Mouse (Mus musculus): Measurements from ENCODE around the gene Ednra.

Ednra gene

DNA sequence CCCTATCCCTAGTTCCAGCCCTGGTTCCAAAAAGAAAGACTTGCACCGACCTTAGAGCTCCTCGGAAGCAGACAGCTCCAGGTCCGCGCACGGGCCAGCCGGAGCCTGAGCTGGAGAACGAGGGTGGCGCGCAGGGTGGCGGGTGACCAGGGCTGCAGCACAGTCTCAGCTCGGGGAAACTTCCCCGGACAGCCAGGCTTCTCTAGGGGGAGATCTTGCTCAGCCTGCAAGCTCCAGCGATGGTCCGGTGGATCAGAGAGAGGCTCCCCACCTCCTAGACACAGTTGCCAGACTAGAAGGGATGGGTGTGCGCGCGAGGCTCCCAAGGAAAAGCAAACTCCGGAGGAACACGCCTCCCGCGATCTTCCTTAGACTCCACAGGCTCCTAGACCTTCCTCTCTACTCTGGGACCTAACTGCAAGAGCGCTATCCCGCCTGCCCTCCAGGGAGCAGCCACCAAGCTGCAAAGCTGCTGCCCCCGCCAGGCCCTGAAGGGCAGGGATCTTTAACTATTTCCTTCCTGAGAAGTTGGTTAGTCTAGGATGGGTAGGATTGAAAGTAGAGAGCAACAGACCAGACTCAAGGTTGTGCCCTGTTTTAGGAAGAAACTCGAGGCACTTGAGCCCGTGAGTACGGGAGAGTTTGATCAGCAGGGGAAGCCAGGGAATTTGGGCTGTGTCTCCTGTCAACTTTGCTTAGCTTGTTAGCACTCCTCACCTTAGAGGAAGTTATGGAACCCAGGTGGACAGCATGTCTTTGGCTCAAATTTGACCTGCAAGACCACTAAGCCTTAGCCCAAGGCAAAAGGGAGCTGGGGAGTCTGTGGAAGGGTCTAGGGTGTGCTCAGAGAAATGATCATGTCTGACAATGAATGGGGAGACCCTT lies at the start of gene Ednra:
TSS of gene Ednra (minus strand) at position 419 of the 885 bp plus-strand sequence.
- peak; percentile 7 to 16 for DNase-seq (ENCODE audit: low spot score in 2 of 2)

DNA sequence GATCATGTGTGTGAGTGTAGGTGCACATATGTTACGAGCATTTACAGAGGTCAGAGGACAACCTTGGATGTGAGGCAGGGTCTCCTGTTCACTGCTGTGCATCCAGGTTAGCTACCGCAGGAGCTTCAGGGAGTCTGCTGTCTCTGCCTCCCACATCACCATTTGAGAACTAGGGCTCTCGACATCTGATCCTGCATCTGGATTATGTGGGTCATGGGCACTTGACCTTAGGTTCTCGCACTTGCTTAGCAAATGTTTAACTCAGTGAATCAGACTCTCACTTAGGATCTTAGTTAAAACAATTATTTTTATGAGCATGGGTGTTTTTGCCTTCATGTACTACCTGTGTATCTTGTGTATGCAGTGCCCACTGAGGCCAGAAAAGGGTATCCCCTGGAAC lies 49.6 kb upstream of the Ednra start:
- no peak for DNase-seq (ENCODE audit: low spot score in 2 of 2)

DNA sequence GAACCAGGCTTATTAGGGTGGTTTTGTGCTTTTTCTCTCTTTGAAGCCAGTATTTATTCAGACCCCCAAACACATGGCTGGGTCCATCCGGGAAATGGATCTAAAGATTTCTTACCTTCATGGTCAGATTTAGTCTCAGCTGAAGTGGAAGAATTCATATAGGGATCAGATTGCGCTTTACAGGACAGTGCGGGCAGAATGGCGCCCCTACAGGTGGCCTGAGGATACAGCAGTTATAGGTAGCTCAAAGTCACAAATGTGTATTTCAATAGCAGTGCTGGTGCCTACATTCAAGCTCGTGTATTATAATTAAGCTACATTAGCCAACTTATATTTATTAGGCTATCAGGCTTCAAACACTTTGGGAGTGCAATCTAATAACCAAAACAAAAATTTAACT lies 49.0 kb upstream of the Ednra start:
- DNase-seq (ENCODE audit: low spot score in 2 of 2): no peak

DNA sequence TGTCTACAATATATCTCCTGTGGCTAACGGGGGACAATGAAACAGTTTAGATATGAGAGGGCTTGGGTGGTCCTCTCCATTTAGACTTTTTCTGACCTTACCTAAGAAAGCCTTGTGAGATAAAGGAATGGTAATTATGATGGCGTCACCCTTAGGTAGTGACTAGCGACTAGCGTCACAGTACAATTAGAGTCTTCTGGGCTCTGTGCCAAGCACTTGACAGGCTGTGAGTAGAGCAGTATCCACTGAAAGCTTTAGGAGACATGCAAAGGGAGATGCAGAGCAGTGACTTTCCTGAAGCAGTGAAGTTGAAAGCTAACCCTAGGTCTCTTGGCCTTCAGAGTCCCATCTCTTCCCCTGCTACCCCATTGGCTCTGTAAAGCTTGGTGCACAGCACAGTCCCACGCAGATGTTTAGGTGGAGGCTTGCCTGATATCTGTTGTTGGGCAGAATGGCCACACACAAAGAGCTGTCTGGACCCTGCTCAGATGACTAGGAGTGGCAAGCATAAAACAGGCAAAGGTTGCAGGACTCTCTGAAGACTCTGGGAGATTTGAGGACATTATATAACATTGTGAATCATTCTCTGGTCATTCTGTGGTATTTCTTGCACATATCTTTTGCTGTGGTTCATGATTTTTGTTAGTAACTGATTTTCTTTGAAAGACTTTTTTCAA lies 48.1 kb upstream of the Ednra start:
- peak; percentile 21 to 34 for DNase-seq (ENCODE audit: low spot score in 2 of 2)

DNA sequence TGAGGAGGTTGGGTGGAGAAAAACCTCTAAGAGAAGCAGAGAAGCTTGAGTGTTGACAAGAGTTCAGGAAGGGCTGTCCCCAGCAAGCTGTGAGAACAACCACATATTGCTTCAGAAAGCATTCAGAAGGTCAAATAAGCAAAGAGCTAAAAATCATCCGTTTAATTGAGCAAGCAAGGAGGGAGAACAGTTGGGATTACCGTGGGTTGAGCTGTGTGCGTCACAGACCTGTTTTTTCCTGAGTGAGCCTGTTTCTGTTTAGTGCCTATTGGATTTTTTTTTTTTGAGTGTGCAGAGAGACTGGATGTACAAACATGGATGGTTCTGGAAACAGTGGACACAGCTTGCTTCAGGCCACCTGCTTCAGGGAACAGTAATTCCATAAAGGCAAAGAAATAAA lies 46.7 kb upstream of the Ednra start:
- DNase-seq (ENCODE audit: low spot score in 2 of 2): peak in 1 of 2 experiments; percentile 20

DNA sequence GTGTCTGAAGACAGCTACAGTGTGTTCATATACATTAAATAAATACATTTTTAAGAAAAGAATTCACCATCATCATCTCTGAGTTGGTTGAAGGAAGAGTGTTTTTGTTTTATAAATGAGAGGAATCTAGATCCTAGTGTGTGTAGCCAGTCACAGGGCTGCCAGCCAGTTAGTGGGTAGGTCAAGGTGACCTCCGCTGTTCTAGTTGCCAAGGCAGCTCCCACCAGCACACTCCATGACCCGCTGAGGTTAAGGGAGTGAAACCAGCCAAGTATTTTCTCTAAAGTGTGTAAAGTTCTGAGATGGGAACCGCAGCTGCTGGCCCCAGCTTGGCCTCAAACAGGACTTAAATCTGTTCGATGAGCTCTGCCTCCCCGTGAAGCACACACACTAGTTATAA lies 44.7 kb upstream of the Ednra start:
- no peak for DNase-seq (ENCODE audit: low spot score in 2 of 2)

DNA sequence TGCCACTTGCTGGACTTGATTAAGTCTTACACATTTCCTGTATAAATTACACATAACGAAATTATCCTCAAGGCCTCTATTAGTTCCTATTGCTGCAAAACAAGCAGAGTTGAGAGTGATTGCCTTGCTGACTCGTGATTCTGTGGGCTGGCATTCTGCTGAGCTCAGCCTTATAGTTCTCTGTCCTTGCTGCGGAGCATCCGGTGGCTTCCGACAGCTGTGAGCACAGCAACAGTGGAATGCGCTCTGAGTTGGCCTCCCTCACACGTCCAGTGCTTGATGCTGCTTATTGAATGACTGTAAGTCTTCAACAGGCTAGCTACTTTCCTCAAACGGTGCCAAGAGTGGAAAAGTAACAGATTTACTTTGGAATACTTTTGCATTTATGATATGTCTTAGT lies 40.0 kb upstream of the Ednra start:
- DNase-seq (ENCODE audit: low spot score in 2 of 2): no peak

DNA sequence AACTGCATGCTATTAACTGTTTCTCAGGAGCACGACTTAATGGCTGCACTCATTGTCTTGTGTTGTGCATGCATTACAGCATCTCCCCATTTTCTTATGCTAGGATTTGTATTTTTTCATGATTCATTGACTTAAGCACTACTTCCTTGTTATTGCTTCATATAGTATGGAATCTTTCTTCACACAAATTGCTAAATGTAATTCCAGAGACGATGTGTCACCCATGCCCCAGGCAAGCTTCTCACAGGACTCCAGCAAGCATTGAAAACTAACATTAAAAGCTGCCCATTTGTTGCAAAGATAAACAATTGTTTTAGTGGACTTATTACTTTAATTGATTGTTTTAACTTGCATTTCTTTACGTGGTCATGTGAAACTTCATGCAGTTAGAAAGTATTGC lies 38.7 kb upstream of the Ednra start:
- no peak for DNase-seq (ENCODE audit: low spot score in 2 of 2)

DNA sequence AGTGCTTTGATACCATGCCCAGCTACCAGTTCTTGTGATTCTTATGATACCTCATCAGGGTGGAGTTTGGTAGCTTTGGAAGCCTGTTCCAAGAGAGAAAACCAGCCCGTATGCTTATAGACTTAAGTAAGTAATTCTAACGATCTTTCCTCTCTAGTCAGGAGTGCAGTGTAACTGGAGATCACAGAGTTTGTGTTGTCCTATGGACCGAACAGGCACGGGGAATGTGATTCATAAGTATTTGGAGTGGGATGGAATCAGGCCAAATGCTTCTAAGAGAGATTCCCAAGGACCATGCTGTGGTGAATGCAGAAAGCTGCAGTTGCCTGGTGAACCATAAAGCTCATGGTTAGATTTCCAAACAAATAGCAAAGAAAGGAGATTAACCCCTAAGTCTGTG lies 31.2 kb upstream of the Ednra start:
- no peak for DNase-seq (ENCODE audit: low spot score in 2 of 2)

DNA sequence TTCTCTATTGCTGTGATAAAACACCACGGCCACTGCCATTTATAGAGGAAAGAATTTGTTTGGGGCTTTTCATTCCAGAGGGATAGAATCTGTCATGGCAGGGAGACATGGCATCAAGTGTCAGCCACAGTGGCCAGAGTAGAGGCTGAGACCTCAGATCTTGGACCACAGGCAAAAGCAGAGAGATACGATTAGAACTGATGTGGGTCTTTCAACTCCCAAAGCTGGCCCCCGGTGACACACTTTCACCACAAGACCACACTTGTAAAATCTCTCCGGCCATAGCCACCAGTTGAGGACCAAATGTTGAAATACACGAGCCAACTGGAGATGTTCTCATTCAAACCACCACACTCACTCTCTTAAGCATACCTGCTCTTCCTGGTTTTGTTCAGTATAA lies 29.5 kb upstream of the Ednra start:
- DNase-seq (ENCODE audit: low spot score in 2 of 2): no peak

DNA sequence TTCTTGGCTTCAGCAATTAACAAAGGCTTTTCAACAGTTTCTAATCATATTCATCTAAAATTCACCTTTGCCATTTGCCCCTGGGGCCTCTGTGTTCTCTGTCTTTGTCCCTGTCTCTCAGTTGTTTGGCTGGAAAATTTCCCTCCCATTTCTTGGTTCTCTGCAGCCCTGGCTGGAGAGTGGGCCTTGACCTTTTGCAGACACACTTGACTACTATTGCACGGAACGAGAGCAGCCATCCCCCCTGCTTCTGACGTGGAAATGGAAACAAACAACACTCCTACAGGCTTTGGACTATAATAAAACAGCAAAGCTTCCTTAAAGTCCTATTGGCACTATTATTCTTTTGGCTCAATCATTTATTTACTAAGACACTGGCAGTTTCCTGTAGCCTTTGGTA lies 27.8 kb upstream of the Ednra start:
- no peak for DNase-seq (ENCODE audit: low spot score in 2 of 2)

DNA sequence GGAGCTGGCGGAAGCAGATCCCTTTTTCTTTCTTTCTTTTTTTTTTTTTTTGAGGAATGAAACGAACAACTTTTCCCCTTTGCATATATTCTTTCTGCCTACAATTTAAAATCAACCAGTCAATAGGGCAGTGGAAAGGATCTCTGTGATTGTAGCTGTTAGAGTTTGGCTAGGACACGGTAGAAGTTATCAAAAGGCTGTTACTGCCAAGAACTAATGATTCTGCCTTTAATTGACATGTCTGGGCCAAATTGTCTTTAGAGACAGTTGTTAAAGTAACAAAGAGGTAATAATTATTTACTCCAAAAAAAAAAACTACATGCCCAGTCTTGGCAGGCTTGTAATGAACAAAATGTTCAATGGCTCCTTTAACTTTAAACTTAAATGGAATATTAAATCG lies 26.1 kb upstream of the Ednra start:
- DNase-seq (ENCODE audit: low spot score in 2 of 2): no peak

DNA sequence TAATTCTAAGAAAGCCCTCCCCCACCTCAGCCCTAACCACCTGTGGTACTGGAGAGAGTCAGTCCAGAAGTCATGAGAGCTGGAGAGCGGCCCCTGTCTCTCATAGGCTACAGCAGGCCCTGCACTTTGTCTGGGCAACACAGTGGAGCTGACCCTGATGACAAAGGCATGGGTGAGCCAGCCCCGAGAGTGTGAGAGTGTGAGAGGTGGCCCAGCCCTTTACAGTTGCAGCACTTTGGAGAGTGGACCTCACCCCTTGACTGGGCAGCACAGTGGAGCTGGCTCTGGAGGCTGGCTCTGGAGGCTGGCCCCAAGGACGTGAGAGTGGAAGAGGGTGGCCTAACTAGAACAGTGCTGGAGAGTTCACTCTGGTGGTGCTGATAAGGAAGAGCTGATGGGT lies 20.2 kb upstream of the Ednra start:
- DNase-seq (ENCODE audit: low spot score in 2 of 2): no peak

DNA sequence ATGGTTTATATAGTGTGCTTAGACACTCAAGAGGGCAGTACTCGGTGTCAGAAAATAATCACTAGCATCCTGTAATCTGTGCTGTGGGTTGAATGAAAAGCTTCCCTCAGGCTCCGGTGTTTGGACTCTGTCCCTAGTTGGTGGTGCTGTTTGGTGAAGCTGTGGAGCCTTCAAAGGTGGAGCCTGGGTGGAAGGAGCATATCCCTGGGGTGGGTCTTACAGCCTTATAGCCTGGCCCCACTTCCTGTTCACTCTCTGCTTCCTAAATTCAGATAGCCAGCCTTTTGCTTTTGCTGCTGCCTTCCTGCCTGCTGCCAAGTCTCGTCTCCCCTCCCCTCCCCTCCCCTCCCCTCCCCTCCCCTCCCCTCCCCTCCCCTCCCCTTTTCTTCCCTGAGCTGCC lies 18.1 kb upstream of the Ednra start:
- DNase-seq (ENCODE audit: low spot score in 2 of 2): no peak

DNA sequence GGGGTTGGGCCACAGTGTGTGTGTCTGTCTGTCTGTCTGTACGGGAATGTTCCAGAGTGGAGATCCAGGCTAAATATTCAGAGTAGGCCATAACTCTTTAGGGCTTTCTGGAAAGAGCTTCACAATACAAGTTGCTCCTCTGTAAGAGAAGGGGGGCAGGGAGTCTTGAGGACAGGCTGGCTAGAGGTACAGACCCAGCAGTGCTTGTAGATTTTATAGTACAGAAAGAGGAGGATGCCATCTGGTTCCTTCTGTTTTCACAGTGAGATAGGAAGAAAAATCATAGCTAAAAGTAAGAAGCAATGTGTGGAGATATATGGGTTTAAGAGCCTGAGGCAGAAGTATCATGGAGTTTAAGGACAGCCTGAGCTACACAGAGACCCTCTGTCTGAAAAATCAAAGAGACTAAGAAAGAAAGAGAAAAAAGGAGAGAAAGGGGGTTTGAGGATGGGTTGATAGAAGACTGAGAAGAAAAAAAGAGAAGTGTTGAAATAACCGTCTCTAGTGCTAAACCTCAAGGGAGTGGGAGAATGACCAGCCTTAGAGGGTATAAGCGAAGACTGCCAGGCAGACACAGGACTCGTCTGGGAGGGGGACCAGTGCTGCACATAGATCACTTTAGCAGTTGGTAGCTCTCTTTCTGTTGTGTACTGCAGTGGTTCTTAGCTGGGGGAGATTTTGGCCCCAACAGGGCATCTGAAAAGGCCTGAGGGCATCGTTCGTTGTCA lies 16.9 kb upstream of the Ednra start:
- peak; percentile 4 to 5 for DNase-seq (ENCODE audit: low spot score in 2 of 2)

DNA sequence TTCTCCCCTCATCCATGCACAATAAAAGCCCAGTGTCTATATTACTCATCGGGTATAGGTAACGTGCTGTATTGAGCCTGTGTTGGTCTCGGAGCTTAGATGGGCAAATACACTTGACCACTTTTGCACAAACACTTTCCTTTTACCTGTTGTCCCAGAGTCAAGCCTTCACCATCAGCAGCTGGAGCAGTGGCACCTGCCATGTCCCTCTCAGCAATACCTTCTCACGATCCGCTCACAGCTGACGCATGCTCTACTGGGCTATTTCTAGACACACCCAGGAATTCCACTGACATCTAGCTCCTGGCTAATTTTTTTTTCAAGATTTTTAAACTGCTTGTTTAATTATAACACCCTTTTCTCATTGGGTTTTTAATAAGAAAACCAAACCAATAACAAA lies 14.2 kb upstream of the Ednra start:
- DNase-seq (ENCODE audit: low spot score in 2 of 2): no peak

DNA sequence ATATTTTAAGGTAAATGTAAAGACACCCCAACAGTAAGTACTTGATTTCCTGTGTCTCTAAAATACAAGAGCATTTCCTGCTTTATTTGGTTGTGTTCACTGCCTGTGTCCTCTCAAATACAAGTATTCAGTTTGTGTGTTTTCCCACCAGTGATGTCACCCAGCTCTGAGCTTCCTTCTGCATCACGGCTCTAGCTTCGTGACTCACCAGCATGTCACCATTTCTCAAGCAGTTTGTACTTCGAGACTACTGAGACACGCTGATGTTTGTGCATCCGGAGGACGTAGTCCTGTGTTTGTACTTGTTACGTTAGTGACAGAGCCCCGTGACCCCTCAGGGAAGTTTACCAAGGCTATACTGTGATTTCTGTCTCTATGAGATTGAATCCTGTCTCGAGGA lies 13.1 kb upstream of the Ednra start:
- DNase-seq (ENCODE audit: low spot score in 2 of 2): no peak

DNA sequence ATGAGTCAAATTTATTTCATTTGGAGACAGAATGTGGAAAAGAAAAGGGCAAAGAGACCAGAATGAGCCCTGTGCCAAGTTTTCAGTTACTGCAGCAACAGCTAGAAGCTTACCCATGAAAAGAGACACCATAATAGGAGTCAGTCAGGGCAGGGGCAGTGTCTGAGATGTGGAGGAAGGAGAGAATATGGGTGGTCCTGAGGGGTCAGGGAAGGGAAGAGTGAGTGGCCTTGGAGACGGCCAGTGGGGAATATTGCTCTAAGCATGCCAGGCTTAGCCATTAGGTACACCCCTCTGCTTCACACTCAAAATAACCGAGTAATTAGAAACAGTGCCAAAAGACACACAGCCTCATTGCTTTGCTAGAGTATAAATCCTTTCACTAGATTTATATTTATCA lies 9.5 kb upstream of the Ednra start:
- no peak for DNase-seq (ENCODE audit: low spot score in 2 of 2)

DNA sequence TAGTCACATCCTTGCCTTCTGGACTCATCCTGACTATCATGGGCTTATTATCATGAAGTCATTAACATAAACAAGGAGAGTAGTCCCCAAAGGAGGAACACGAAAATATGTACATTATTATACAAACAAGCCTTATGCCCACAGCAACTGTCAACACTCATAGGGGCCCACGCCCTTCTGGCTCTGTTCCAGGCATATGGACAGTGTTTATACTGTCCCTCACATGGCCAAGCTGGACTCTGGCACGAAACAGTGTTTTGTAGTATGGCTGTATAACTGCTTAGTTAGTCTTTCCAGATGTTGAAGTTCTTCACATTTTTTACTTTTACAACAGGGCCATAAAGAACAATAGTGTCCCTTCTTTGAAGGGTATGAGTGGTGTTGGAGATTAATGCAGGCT lies 8.7 kb upstream of the Ednra start:
- DNase-seq (ENCODE audit: low spot score in 2 of 2): no peak

DNA sequence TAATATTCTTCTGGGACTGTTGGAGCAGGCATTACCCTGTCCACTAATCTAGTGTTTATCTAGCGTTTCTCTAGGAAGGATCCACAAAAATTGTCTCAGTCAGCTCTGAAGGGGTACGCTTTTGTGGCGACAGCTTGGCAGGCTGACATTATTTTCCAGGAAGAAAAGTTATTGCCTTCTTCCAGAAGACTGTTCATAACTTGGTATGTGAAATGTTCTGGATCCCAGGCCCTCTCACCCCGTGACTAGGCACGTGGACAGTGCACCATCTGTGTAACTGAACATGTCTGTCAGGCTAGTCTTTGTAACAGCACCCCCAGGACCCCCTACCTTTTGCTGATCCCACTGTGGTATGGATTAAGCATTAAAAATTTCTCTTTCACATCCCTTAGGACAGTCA lies 1.1 kb upstream of the Ednra start:
- no peak for DNase-seq (ENCODE audit: low spot score in 2 of 2)

DNA sequence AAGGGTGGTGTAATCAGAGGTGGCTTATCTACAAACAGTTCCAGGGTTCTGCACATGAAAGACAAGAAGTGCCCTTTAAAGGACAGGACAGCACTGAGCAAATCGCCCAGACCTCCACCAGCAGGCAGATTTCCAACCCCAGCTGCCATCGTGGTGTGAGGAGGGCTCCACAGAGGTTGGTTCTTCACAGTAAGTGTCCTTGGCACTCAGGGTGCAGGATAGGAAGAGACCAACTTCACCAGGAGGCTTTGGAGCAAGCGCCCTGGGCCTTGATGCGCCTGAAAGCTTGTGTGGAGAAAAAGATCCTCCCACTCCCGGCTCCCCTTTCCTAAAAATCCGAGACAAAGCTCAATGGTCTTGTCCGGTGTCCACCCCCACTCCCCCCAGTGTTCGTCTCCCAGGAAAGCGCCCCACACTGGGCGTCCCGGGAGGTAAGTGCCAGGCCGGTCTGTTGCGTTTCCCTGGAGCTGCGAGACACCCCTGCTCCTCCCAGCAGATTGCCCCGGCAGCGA lies 674 bp downstream of the Ednra start:
- DNase-seq (ENCODE audit: low spot score in 2 of 2): no peak

DNA sequence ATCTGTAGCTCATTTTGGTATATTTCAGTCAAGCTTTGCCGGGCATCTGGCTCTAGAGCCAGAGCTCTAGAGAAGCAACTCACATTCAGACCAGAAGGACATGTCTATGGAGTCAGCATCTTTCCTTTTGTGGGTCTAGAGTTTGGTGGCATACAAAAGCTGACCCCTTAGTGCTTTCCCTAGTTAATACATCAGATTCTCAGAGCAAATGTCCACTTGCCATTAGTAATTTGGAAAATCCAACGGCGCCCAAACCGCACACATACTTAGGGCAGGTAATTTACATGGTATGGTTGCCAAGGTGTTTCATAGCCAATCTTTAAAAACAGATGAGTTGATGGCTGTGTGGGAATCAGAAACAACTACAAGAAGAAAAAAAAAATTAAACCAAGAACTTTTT lies 1.2 kb downstream of the Ednra start:
- no peak for DNase-seq (ENCODE audit: low spot score in 2 of 2)

DNA sequence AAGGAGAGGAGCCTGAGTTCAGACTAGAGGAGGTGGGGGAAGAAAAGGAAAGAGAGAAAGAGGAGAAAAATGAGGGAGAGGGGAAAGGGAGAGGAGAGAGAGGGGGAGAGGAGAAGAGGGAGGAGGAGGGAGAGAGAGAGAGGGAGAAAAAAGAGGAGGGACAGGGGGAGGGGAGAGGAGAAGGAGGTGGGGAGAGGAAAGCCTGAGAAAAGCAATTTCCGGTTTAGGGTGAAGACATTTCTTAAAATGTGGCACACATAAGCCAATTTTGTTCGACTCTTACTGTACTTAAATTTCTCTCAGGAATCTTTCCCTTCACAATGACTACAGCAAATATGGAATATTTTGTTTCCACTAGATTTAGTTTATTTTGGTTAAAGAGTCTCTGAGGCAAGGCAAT lies 5.3 kb downstream of the Ednra start:
- DNase-seq (ENCODE audit: low spot score in 2 of 2): no peak
